Mouse (Mus musculus) kidney, postnatal 14 days (tissue): Measurements from ENCODE around the gene Actl11.

ENCODE experiments used
- DNase-seq: peaks from one replicate; pipeline ENCODE4 v3.0.0; 2022; ENCODE audit warnings: mixed read lengths

Gene Actl11

DNA sequence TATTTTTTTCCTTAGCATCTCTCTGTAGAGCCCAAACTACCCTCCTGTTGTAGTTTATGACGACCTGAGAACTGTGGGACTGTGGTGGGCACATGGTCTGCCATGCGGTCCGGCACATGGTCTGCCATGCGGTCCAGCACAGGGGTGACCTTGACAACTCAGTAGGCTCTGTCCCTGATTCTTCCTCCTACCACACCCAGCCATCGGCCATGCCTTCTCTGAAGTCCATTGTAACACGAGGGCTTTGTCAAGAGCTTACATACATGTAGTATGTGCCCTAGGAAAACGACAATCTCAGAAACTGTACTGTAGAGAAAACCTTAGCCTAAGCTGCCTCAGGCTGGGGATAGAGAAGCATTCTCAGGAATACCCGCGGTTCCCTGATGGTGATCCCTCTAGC, 36.4 kb downstream of the Actl11 start:
- no peak for DNase-seq

GRCm38 (mm10) chr9:107966676-107967075, 38.4 kb downstream of the Actl11 start:
- no peak for DNase-seq

DNA sequence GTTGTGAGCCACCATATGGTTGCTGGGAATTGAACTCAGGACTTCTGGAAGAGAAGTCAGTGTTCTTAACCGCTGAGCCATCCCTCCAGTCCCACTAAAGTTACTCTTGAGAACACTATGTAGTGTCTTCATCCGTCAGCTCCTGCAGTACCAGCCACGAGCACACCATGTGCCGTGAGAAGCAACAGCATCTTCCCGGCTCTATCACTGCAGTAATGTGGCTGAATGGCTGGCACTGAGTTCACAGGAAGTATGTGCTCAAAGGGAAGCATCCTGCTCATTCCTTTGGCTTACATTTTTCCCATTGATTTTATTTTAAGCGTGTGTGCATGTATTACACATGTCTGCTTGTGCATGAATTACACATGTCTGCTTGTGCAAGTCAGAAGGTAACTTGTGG, 39.2 kb downstream of the Actl11 start:
- peak; percentile 23 for DNase-seq

DNA sequence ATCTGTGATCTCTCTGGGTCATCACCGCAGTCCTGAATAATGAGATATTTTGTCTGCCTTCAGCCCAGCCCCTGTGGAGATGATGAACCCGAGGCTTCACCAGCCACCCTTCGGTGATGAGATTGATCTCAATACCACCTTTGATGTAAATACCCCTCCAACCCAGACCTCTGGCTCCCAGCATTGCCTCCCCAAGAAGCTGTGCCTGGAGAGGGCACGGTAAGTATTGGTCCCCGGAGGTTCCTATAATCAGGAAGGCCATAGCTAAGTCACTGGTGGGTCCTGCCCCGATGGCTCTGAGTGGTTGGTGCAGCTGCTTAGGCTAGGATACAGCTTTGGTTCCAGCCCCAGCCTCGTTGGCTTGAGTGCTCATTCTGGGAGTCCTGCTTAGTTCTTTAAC, 40.3 kb downstream of the Actl11 start:
- DNase-seq: no peak

DNA sequence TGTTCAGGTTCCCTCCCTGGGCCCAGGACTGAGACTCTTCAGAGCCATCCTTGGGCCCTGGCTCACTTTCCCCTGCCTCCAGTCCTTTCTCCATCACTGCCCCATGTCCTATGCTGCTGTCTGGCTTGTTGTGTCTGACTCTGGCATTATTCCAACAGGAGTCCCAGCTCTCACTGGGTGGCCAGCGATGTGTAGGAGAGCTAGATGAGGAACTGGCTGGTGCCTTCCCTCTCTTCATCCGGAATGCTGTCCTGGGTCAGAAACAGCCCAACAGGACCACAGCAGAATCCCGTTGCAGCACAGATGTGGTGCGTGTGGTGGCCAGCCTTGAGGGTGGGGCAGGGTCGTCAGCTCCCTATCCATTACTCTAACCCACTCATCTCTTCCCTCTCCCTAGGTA, 42.0 kb downstream of the Actl11 start:
- no peak for DNase-seq

DNA sequence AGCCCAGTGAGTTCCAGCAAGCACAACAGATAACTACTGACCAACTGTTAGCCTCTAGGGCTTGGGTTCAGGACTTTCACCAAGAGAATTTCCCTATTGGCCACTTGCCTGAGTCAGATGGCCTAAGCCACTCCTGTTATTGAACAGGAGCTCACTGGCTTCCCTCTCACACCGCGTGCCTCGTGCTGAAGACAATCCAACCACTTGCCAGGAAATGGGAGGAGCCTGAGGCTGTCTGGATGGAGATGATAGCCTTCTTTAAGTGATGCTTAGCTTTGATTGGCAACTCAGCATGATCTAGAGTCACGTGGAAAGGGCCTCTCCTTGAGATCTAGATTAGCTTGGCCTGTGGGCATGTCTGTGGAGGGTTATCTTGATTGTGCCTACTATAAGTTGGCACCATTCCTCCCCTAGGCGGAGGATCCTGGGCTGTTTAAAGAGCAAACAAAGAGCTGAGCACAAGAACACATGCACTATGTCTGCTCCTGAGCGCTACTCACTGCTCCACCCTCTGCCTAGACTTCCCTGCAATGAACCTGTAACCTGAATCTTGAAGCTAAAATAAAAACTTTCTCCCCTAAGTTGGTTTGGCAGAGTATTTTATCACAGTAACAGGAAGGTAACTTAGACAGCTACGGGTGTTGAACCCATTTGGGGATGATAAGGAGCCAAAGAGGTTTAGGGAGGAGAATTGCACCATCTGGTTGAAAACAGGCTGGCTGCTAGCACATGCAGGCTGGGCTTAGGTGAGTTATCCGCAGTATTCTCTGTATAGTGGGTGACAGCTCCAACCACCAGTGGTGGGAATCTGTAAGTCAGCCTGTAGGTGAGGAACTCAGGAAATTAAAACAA, 43.6 kb downstream of the Actl11 start:
- DNase-seq: no peak

GRCm38 (mm10) chr9:107974491-107975171, 46.4 kb downstream of the Actl11 start:
- DNase-seq: no peak

GRCm38 (mm10) chr9:107975399-107976386, 47.4 kb downstream of the Actl11 start, which contains the start of gene Uba7:
Uba7 (plus strand) TSS chr9:107975505.
- peak; percentile 44 for DNase-seq

DNA sequence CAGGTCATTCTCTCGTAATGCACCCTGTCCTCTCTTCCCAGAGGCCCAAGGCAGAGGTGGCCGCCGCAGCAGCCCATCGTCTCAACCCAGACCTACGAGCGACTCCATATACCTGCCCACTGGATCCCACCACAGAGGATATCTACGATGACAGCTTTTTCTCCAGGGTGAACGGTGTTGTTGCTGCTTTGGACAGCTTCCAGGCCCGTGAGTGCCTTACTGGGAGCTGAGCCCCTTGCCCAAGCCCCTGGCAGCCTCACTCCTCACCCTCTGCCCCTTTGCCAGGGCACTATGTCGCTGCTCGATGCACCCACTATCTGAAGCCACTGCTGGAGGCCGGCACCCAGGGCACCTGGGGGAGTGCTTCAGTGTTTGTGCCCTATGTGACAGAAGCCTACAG, 50.5 kb downstream of the Actl11 start:
- DNase-seq: no peak
